Mouse (Mus musculus) embryonic facial prominence, embryonic 13.5 days (tissue): ENCODE measurements around the gene Psmc3. TPM values are rescaled to one million over a fixed set of nuclear protein-coding genes. Genes with fewer than 3 reads are reported as not detected.

Experiments used
- polyA plus RNA-seq: library from polyadenylated mRNA; unstranded; fragments of >200 nt; fragmentation: Nextera tagmentation; extraction: Ambion mirVana; gene quantifications from 2 replicates; pipeline ENCODE4 v1.2.1, GENCODE M21; 2015

The Psmc3 gene
- polyA plus RNA-seq, 1 experiment from 2014 or later: 298 TPM

Other genes starting within 250 kb of the Psmc3 start
- 192 and 198 TPM in 2 replicates for gene Mtch2, start 206.9 kb upstream of the Psmc3 start, polyA plus RNA-seq
- 16.7 and 21.5 TPM in 2 replicates for gene C1qtnf4, start 168.1 kb upstream of the Psmc3 start, polyA plus RNA-seq
- gene Kbtbd4, start 149.3 kb upstream of the Psmc3 start, polyA plus RNA-seq: 46.1 and 47.0 TPM in 2 replicates
- 208 and 232 TPM in 2 replicates for gene Ndufs3, start 149.2 kb upstream of the Psmc3 start, polyA plus RNA-seq
- gene Celf1, start 113.6 kb upstream of the Psmc3 start, polyA plus RNA-seq: 82.5 and 91.3 TPM in 2 replicates
- gene Rapsn, start 18.4 kb upstream of the Psmc3 start, polyA plus RNA-seq: 3.3 and 3.4 TPM in 2 replicates
- 64.3 and 67.4 TPM in 2 replicates for gene Slc39a13, start 16.4 kb downstream of the Psmc3 start, polyA plus RNA-seq
- gene Spi1, start 28.4 kb downstream of the Psmc3 start, polyA plus RNA-seq: 7.2 and 7.5 TPM in 2 replicates
- 0.08 and 2.4 TPM in 2 replicates for gene Mybpc3, start 64.1 kb downstream of the Psmc3 start, polyA plus RNA-seq
- 16.5 and 18.2 TPM in 2 replicates for gene Madd, start 129.8 kb downstream of the Psmc3 start, polyA plus RNA-seq
- gene Nr1h3, start 148.8 kb downstream of the Psmc3 start, polyA plus RNA-seq: 0.83 and 1.9 TPM in 2 replicates
- gene Acp2, start 148.9 kb downstream of the Psmc3 start, polyA plus RNA-seq: 28.6 and 29.0 TPM in 2 replicates
- 20.0 and 23.6 TPM in 2 replicates for gene Ddb2, start 183.0 kb downstream of the Psmc3 start, polyA plus RNA-seq
- gene Pacsin3, start 201.9 kb downstream of the Psmc3 start, polyA plus RNA-seq: 42.1 and 44.2 TPM in 2 replicates
- gene Arfgap2, start 211.0 kb downstream of the Psmc3 start, polyA plus RNA-seq: 81.8 and 90.6 TPM in 2 replicates